ENCODE assay signal across 8 mouse cellular contexts in genomic region chr1:182868432-182869113, GRCm38 (mm10).
DNase-seq lines count a peak whose midpoint lies in the region; ATAC-seq and TF ChIP-seq lines count a peak whose summit lies in the region.

No protein-coding gene starts in this region.

- TF ChIP-seq POLR2A in bone marrow macrophage, adult 2 months (IDR thresholded peaks at IDR 0.05; ENCODE audit: borderline replicate concordance, low read depth, low read length) = no peak

- H3K27ac ChIP-seq in bone marrow macrophage, adult 2 months (ENCODE audit: insufficient read depth, low read depth, low read length) = no peak overlapping the region
- H3K27ac ChIP-seq in hindbrain, embryonic 14.5 days = peak overlapping the region; percentile 62
- peak overlapping the region; percentile 52; the same call in 1 of the 2 replicates for H3K27ac ChIP-seq in limb, embryonic 13.5 days

- DNase-seq in right cerebral cortex, adult 2 months (ENCODE audit: low spot score in 2 of 2) = peak; percentile 25 to 33
- no peak for DNase-seq in right cerebral cortex, adult 18-20 months
- DNase-seq in gastrocnemius, adult 18-20 months (ENCODE audit: low spot score) = peak; percentile 71
- DNase-seq in hindbrain, embryonic 14.5 days (ENCODE audit: low spot score) = no peak
- DNase-seq in neural tube, embryonic 10.5 days (ENCODE audit: extremely low spot score, low spot score) = peak; percentile 49

- no peaks in the 10 kb centered on the region for H3K36me3 ChIP-seq in hindbrain, embryonic 14.5 days (replicated peaks; ENCODE audit: control insufficient read depth, insufficient read depth)
- H3K36me3 ChIP-seq in limb, embryonic 13.5 days = 0 out of 2 replicates have a peak, but pooled peaks cover 3% of the 10 kb centered on the region

- 32% methylated on average over 14 of the region's 14 CpGs for WGBS in hindbrain, embryonic 14.5 days
- WGBS in limb, embryonic 13.5 days = 80% methylated on average over 14 of the region's 14 CpGs

- peak overlapping the region; percentile 28; the same call in 1 of the 2 replicates for H3K9ac ChIP-seq in hindbrain, embryonic 14.5 days
- no peak overlapping the region for H3K9ac ChIP-seq in limb, embryonic 13.5 days

- no peaks in the 10 kb centered on the region for H3K9me3 ChIP-seq in hindbrain, embryonic 14.5 days (ENCODE audit: control insufficient read depth, low read length)
- H3K9me3 ChIP-seq in limb, embryonic 13.5 days = peaks cover 12% of the 10 kb centered on the region

- peak overlapping the region; percentile 22 for H3K4me2 ChIP-seq in hindbrain, embryonic 14.5 days (replicated peaks)
- H3K4me2 ChIP-seq in limb, embryonic 13.5 days (replicated peaks) = no peak overlapping the region

- peak; percentile 85 for ATAC-seq in hindbrain, embryonic 14.5 days (ENCODE audit: low FRiP score)
- peak; percentile 40; the same call in 1 of the 2 replicates for ATAC-seq in limb, embryonic 13.5 days (ENCODE audit: low FRiP score, low read depth)
- ATAC-seq in activated CD4-positive, CD25-positive, alpha-beta regulatory T cell, adult 4 months = no peak

- no peak overlapping the region for H3K4me3 ChIP-seq in bone marrow macrophage, adult 2 months (ENCODE audit: insufficient read depth, low read length)
- H3K4me3 ChIP-seq in hindbrain, embryonic 14.5 days (replicated peaks; ENCODE audit: low read length) = no peak overlapping the region
- no peak overlapping the region for H3K4me3 ChIP-seq in limb, embryonic 13.5 days

- peaks cover 3% of the 10 kb centered on the region; the same call in 1 of the 2 replicates for H3K4me1 ChIP-seq in bone marrow macrophage, adult 2 months (ENCODE audit: control insufficient read depth, insufficient read depth, low read length)
- peaks cover 16% of the 10 kb centered on the region for H3K4me1 ChIP-seq in hindbrain, embryonic 14.5 days (replicated peaks; ENCODE audit: control insufficient read depth, insufficient read depth, low read length)
- H3K4me1 ChIP-seq in limb, embryonic 13.5 days = peaks cover 17% of the 10 kb centered on the region; the same call in 1 of the 2 replicates

- no peaks in the 10 kb centered on the region for H3K27me3 ChIP-seq in hindbrain, embryonic 14.5 days (ENCODE audit: control insufficient read depth, insufficient read depth, low read length)
- H3K27me3 ChIP-seq in limb, embryonic 13.5 days = no peaks in the 10 kb centered on the region

- peak; percentile 29; the same call in 1 of the 2 replicates for TF ChIP-seq CTCF in bone marrow macrophage, adult 2 months (IDR thresholded peaks at IDR 0.05; ENCODE audit: low read depth, low read length)

Comparison
In these comparisons a context has a peak if more than half of its experiments do, and no peak if none do; other contexts are left out.
1. DNase-seq: peak in right cerebral cortex, adult 2 months (2 of 2), gastrocnemius, adult 18-20 months (single experiment) and neural tube, embryonic 10.5 days (single experiment); none in right cerebral cortex, adult 18-20 months (single experiment) and hindbrain, embryonic 14.5 days (single experiment).